Mouse (Mus musculus) spleen, adult 2 months (tissue): ENCODE results near the gene Hsd17b3.

Source experiments
- CTCF ChIP-seq: fragments of 200-500 bp; IDR thresholded peaks from 2 replicates; pipeline ENCODE4 v1.5.1; 2011; ENCODE audit warnings: mild to moderate bottlenecking, inconsistent platforms; ENCODE audit not compliant: insufficient read depth, insufficient read length, insufficient replicate concordance; ENCODE audit errors: extremely low read depth
- POLR2A ChIP-seq: fragments of 200-500 bp; IDR thresholded peaks from 2 replicates; pipeline ENCODE4 v1.6.1; 2011; ENCODE audit warnings: low read depth, low read length, inconsistent platforms

DNA sequence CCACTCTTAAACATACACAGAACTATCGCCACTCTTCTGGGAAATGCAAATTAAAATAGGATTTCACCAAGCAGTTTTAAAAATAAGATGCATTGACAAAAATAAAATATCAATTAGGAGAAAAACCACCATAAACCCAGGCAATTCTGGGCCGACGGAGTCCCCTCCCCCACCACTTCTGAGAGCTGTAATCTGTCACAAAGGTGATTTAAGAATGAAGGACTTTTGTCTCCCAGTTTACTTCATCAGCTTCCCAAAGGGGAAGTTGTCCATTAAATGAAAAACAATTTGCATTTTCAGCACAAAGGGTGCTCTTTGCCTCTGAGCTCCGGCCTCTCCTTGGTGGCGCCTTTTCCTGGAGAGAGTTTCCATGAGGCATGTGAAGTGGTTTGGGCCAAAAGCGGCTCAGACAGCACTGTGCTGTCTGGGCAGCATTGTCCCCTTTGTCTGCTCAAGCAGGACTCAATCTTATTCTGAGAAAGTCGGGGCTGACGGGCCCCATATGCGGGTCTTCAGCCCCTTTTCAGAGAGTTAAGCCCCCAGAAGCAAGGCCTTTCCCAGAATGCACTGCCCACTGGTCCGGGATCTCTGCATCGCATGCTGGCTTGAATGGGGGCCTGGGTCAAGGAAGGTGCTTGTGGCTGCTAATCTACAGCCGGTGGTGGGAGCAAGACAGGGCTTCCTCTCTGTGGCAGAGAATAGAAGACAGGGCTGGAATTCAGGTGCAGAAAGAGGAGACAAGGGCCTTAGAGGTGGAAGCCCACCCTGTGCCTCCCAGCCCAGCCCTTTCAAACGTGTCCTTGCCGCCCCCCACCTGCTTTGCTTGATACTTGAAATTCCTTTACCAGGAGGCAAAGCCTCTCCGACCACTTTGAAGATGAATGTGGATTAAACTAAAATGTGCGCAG lies 7.8 kb downstream of the Hsd17b3 start:
- TF ChIP-seq POLR2A (no peak), CTCF (no peak)
